Mouse (Mus musculus): ENCODE data around the gene Clasp2. TPM values are rescaled to one million over a fixed set of nuclear protein-coding genes. Genes with fewer than 3 reads are reported as not detected.
"Not testable (repeated sequence)": the region's sequence is repeated elsewhere in the genome, so short reads cannot be mapped to it uniquely, and the experiment has no call there.

Gene Clasp2
- total RNA-seq, 2 experiments from 2014 or later, result 42.9 to 43.1 TPM

- DNase-seq (ENCODE audit: low spot score), result no peak
Measured at GRCm38 (mm10) chr9:113755888-113756719, 14.8 kb downstream of the Clasp2 start.

DNA sequence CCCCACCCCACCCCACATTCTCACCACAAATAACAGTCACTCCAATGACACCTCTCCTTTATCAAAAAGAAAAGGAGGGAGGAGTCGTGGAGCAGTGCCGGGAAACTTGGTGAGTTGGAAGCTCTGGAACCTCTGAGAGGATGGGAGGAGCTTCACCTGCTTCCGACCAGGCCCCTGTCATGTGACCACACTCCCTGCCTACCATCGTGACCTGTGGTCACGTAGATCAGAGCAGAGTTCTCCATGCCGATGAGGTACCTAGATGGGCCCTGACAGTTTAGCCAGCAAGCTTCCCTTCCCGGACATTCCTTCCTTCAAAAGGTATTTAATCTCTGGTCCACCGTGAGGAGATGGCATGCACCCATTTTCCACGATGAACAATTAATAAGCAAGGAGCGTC is 17.2 kb downstream of the Clasp2 start:
- DNase-seq (ENCODE audit: low spot score), result no peak

DNA sequence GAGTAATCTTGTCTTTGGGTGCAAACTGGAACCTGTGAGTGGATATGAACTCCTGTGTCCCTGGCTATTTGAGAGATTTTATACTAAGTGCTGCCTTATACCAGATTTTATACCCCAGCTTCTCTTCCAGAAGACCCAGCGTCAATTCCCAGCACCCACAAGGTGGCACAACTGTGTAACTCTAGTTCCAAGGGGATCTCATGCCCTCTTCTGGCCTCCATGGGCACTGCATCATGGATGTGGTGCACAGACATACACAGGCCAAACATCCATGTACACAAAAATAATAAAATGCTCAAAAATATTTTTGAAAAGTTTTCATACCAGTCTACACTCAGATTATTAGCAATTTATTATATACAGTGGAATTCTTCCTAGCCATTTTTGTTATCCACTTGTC is 18.4 kb downstream of the Clasp2 start:
- no peak for DNase-seq (ENCODE audit: low spot score)

- DNase-seq (ENCODE audit: low spot score), result no peak
Measured at GRCm38 (mm10) chr9:113762389-113762788, 21.1 kb downstream of the Clasp2 start.

DNA sequence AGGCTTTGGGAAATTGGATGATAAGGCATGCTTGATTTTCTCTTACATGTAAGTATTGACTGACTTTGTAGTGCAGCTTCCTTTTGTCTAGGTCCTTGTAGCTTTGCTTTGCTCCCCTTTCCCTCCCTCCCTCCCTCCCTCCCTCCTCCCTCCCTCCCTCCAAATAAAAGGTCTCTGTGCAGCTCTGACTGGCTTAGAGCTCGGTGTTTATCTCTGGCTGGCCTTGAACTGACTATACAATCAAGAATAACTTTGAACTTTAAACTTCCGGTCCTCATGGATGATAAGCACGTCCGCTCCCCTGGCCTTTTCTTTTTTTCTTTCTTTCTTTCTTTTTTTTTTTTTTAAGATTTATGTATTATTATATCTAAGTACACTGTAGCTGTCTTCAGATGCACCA is 21.9 kb downstream of the Clasp2 start:
- DNase-seq (ENCODE audit: low spot score), result no peak

DNA sequence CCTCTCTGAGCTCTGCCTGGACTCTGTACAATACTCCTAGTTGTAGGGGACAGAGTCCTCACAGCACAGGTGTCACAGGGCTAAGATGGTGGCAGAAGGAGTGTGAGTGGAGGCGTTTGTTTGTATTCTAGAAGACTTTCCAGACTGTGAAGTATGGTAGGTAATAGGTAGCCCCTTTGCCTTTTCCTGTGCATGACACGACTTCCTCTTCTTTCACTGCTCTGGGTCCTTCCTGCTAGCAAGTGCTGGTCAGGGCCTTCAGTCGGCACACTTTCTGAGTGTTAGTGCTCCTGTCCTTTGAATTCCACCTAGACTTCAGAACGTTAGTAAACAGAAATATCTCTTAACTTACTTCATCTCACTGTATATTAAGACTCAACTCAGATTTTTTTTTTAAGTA is 29.4 kb downstream of the Clasp2 start:
- no peak for DNase-seq (ENCODE audit: low spot score)

DNA sequence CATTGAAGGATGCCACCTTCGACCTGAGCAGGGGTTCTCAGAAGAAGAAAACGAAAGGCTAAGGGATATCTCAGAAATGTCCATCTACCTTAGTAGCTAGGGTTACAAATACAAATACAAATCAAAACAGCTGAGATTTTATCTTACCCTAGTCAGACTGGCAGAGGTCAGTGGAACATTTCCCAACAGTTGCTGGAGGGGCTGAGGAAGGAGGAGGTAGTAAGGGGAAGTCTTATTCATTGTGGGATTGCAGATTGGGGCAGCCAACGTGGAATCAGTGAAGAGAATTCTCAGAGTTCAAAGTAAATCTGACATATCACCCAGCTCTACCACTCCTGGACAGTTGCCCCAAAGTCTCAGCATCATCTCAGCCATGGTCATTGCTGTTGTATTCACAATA is 39.6 kb downstream of the Clasp2 start:
- no peak for DNase-seq (ENCODE audit: low spot score)

DNA sequence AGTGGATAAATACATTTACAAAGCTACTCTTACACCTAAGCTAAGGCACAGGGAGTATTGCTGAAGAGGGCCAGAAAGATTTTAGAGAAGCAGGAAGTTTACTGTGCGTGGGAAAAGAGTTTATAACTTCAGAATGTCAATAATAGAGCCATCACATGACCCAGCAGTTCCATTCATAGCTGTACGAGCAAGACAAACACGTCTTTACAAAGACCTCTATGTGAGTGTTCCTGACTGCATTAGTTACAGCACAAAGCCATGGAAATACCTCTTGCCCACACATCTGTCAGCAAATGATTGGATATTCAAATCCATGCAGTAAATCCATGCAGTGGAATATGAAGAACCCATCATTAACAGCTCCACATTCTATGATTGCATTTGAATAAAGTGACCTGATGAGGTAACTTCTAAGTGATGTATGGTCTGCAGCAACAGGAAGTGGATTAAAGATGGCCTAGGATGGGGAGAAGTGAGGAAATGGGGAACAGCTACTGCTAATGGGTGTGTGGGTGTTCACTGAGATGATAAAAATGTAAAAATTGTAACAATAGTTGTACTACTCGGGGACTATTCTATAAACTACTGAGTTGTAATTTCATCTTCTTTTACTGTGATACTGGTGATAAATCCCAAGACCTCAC is 41.2 kb downstream of the Clasp2 start:
- DNase-seq (ENCODE audit: low spot score), result no peak

DNA sequence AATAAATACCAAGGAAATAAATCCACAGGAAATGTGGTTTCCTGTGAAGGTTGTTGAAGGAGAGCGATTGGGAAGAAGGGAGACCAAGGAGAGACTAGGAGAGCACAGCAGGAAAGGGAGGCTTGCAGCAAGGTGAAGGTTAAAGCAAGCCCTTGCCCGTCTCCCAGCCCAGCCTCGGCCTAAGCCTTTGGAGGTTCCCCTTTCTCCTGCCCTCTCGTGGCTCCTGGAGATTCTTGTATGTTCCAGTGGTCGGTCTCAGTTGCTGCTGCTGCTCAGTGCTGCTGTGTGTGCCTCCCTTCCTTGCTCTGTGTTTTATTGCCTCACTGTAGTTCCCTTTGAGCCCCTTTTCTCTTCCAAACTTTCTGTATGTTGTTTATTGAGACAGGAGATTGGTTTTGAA is 42.4 kb downstream of the Clasp2 start:
- DNase-seq (ENCODE audit: low spot score), result no peak

DNA sequence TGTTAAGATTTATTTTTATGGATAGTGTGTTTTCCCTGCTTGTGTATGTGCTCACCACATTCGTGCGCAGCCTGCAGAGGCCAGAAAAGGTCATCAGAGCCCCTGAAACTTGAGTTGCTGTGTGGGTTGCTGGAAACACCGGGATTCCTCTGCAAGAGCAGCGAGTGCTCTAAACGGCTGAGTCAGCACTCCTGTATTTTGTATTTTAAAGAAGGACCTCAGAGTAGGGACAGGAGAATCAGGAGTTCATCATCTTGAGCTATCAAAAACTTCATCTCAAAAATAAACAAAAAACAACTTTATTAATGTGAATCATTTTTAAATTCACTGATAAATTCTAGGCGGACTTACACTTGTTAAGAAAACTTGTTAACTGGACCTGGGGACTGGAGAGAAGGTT is 48.0 kb downstream of the Clasp2 start:
- not testable (repeated sequence) for DNase-seq (ENCODE audit: low spot score)

DNA sequence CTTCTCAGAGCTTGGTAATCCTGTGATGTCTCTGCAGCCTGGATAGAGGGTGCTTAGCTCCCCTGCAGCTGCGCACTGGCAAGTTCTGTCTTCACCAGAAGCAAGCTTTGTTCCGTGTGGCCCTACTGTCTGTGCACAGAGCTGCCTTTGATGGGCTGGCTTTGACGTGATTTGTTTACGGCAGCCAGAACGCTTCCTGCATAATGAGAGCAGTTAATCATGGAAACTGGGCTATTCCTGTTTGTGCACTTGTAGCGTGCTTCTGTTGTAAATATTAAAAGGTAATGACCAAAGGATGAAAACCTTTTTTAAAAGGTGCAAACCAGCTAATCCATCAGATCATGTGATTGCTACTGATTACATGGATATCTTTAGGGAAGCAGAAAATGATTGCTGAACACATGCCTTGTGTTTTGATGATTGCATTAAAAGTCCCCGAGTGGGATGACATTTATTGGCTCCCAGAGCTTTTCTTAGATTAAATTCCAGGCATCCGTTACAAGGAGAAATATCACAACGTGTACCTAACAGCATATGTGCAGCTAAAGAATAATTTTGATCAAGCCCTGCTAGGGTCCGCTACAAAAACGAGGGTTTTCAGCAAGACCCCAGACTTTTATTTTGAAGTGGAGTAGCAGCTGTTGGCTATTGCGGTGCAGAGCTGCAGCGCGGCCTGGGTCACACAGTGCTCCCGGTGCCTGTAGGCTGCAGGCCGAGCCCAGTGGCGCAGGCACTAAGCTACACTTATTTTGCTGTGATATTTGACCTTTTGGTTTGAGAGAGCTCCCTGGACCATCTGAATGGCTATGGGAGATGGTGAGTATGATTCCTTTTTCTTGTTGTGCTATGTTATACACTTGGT is 51.6 kb downstream of the Clasp2 start:
- peak; percentile 68 for DNase-seq (ENCODE audit: low spot score)

GRCm38 (mm10) chr9:113793513-113793905 is 52.2 kb downstream of the Clasp2 start:
- peak; percentile 11 for DNase-seq (ENCODE audit: low spot score)

- DNase-seq (ENCODE audit: low spot score), result no peak
Measured at GRCm38 (mm10) chr9:113793966-113794365, 52.7 kb downstream of the Clasp2 start.

GRCm38 (mm10) chr9:113797206-113797605 is 55.9 kb downstream of the Clasp2 start:
- no peak for DNase-seq (ENCODE audit: low spot score)

DNA sequence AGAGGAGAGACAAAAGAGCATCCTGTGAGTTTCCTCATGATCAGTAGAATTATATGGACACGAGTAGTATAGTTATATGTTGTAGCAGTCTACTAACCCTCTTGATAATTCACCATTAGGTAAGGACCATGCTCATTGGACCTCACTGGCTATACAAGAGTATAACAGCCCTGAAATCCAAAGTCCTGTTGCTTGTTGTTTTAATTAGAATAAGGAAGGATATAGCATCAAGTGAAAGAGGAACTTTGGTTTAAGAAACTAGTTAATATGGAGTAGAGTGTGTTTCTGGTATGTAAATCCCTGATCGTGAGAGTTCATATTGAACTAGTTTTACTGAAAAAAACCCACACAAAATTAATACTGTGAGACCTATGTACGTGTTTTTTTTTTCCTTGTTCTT is 59.4 kb downstream of the Clasp2 start:
- no peak for DNase-seq (ENCODE audit: low spot score)

DNA sequence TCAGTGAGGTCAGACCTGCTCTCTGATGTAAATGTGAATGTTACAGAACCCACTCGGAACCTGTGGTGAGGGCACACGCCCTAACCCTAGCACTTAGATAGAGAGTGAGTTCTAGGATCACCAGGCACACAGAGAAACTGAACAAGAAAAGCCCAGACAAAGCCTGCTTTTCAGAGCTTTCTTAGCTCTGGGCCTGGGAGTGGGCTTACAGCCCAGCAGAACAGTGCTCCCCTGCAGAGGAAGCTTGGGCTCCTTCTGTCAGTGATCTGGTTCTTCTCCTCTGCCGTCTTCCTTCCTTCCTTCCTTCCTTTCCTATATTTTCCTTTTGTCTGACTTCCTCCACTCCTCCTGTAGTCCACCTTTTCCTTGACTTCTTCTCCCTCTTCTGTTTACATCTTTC is 61.5 kb downstream of the Clasp2 start:
- DNase-seq (ENCODE audit: low spot score), result no peak

- no peak for DNase-seq (ENCODE audit: low spot score)
Measured at GRCm38 (mm10) chr9:113803751-113804150, 62.5 kb downstream of the Clasp2 start.

DNA sequence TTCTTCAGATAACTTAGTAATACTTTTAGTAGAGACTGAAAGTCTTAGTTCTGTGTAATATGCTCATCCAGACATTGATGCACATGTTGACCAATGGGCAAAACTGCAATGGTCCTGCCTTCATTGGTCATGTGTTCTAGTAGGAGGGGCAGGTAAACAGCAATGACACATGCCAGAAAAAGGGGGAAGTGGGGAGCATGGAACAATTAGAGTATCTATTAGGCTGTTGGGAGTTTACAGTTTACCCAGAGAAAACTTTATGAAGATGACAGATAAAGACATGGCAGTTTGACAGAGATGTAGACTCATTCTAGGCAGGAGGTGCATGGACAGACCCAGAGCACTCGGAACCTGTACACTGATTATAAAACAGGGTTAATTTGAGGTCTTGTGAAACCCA is 64.1 kb downstream of the Clasp2 start:
- DNase-seq (ENCODE audit: low spot score), result no peak

- no peak for DNase-seq (ENCODE audit: low spot score)
Measured at GRCm38 (mm10) chr9:113811327-113811726, 70.1 kb downstream of the Clasp2 start.

GRCm38 (mm10) chr9:113811957-113812670 is 70.8 kb downstream of the Clasp2 start:
- DNase-seq (ENCODE audit: low spot score), result no peak

DNA sequence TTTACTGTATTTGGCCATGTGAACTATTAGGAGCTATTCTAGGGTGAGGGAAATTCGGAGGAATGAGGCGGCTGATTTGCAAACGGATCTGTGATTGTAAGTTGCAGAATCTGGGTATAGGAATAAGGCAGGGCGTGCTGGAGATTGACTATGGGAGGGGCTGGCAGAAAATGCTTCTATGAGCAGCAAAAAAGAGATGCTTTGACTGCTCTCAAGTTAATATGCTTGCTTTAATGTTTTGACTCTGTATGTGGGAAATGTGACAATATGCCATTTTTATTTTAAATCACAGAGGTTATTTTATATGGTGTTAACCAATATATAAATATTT is 71.4 kb downstream of the Clasp2 start:
- no peak for DNase-seq (ENCODE audit: low spot score)

DNA sequence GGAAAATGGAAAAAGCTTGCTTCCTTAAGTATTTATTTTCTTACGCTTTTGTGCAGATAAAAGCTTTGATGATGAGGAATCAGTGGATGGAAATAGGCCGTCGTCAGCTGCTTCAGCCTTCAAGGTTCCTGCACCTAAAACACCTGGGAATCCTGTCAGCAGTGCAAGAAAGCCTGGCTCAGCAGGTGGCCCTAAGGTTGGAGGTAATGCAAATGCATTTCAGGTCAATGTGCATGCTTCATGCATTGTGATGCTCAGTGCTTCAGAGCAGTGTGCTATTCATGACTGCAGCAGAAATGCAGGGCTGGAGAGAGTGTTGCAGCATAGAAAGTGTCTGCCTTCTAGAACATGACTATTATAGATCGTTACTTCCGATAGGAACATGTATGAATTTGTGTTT is 71.8 kb downstream of the Clasp2 start:
- no peak for DNase-seq (ENCODE audit: low spot score)

Data from gastrocnemius, adult 18-20 months (tissue).